Mouse (Mus musculus) testis, postnatal 14 days (tissue): ENCODE measurements at regions not wholly inside any gene's neighbourhood (a gene's known extent, or its start where the extent isn't known, plus 50 kb on each side); places are given as distances from the start of the nearest gene placed in this dataset.

ENCODE experiments used
- DNase-seq: peaks from one replicate; pipeline ENCODE4 v3.0.0; 2021; ENCODE audit warnings: low spot score

GRCm38 (mm10) chr7:128834894-128835293 is 90.2 kb downstream of the Sec23ip start:
- no peak for DNase-seq

- DNase-seq, result no peak
Measured at GRCm38 (mm10) chr7:128836435-128836834, 91.7 kb downstream of the Sec23ip start.

GRCm38 (mm10) chr7:128842561-128842960 is 97.8 kb downstream of the Sec23ip start:
- no peak for DNase-seq

- DNase-seq, result no peak
Measured at GRCm38 (mm10) chr7:128843576-128843975, 98.8 kb downstream of the Sec23ip start.

GRCm38 (mm10) chr7:128849261-128849660 is 104.5 kb downstream of the Sec23ip start:
- DNase-seq, result no peak

GRCm38 (mm10) chr7:128854193-128854592 is 109.5 kb downstream of the Sec23ip start:
- no peak for DNase-seq

GRCm38 (mm10) chr7:128854690-128855343 is 110.1 kb downstream of the Sec23ip start:
- no peak for DNase-seq

- DNase-seq, result peak; percentile 47
Measured at GRCm38 (mm10) chr7:128860141-128860540, 115.4 kb downstream of the Sec23ip start.

GRCm38 (mm10) chr7:128860709-128861108 is 116.0 kb downstream of the Sec23ip start:
- DNase-seq, result no peak

GRCm38 (mm10) chr7:128861376-128861775 is 116.6 kb downstream of the Sec23ip start:
- no peak for DNase-seq

GRCm38 (mm10) chr7:128868799-128869198 is 124.1 kb downstream of the Sec23ip start:
- no peak for DNase-seq

- no peak for DNase-seq
Measured at GRCm38 (mm10) chr7:128884015-128884414, 139.3 kb downstream of the Sec23ip start.

- no peak for DNase-seq
Measured at GRCm38 (mm10) chr7:128885551-128885950, 140.8 kb downstream of the Sec23ip start.

- DNase-seq, result no peak
Measured at GRCm38 (mm10) chr7:128910134-128910533, 165.4 kb downstream of the Sec23ip start.

- peak; percentile 5 for DNase-seq
Measured at GRCm38 (mm10) chr7:128937976-128938730, 193.4 kb downstream of the Sec23ip start.

GRCm38 (mm10) chr7:128960575-128960974 is 215.8 kb downstream of the Sec23ip start:
- no peak for DNase-seq

GRCm38 (mm10) chr7:128979904-128980303 is 235.2 kb downstream of the Sec23ip start:
- no peak for DNase-seq

- DNase-seq, result peak; percentile 13
Measured at GRCm38 (mm10) chr7:128980827-128981226, 236.1 kb downstream of the Sec23ip start.

GRCm38 (mm10) chr7:128998759-128999158 is 254.0 kb downstream of the Sec23ip start:
- DNase-seq, result no peak

- DNase-seq, result no peak
Measured at GRCm38 (mm10) chr7:129002419-129002818, 254.4 kb upstream of the Plpp4 start.

- no peak for DNase-seq
Measured at GRCm38 (mm10) chr7:129003150-129003549, 253.7 kb upstream of the Plpp4 start.

- DNase-seq, result no peak
Measured at GRCm38 (mm10) chr7:129016353-129016752, 240.5 kb upstream of the Plpp4 start.

GRCm38 (mm10) chr7:129027116-129027515 is 229.7 kb upstream of the Plpp4 start:
- no peak for DNase-seq

- DNase-seq, result no peak
Measured at GRCm38 (mm10) chr7:129048023-129048422, 208.8 kb upstream of the Plpp4 start.
